Mouse (Mus musculus): ENCODE data around the gene Pde4a. TPM values are rescaled to one million over a fixed set of nuclear protein-coding genes. Genes with fewer than 3 reads are reported as not detected.

The Pde4a gene
- total RNA-seq, 1 experiment: 3.2 TPM

DNA sequence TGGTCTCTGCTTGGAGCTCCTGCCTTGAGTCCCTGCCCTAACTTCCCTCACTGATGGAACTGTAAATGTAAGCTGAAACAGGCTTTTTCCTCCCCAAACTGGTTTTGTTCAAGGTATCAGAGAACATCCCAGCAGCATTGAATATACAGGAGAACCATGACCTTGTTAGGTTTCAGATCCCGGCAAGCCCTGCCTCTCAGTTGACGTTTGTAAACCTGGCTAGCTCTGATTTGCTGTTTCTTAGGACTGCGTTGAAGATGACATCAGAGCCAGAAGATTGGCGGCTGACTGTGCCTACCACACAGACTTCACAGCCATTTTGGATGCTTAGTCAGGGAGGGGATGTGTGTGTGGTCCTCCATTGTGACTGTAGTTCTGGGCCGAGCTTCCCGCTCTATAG is 58.4 kb downstream of the Pde4a start:
- Histone ChIP-seq H3K4me1 (ENCODE audit: control insufficient read depth in 2 of 2, insufficient read depth in 2 of 2, low read length in 2 of 2, poor library complexity in 1 of 2) (peaks cover 4 to 5% of the 10 kb centered on the region in 2 experiments; a peak in 3 of 4 replicates), H3K9me3 (ENCODE audit: control insufficient read depth, insufficient read depth, low read depth, low read length) (no peaks in the 10 kb centered on the region), H3K36me3 (ENCODE audit: control insufficient read depth, insufficient read depth, low read length, poor library complexity, severe bottlenecking) (no peaks in the 10 kb centered on the region), H3K9ac (ENCODE audit: insufficient read depth, low read depth, low read length, poor library complexity, severe bottlenecking) (peak overlapping the region; percentile 76), H3K4me3 (ENCODE audit: insufficient read depth in 1 of 2, low read depth in 1 of 2, low read length in 2 of 2, poor library complexity in 1 of 2, severe bottlenecking in 1 of 2) (peak overlapping the region; percentile 48 to 54), H3K27ac (ENCODE audit: insufficient read depth, low read depth, low read length, poor library complexity, severe bottlenecking) (peak overlapping the region; percentile 95)
- no peak for TF ChIP-seq CHD2 (IDR thresholded peaks at IDR 0.05; ENCODE audit: low read depth, low read length)
- 0 out of 2 replicates have a peak, but pooled peaks have one; percentile 3 for TF ChIP-seq MAFK (IDR thresholded peaks at IDR 0.05; ENCODE audit: insufficient read depth, low read depth, low read length)
- DNase-seq (ENCODE audit: low read depth, low spot score): no peak
- in situ Hi-C loops (cut with MboI; ENCODE audit: low sequenced_read_pairs in 2 of 2, unreplicated experiment in 2 of 2): no loop called here

DNA sequence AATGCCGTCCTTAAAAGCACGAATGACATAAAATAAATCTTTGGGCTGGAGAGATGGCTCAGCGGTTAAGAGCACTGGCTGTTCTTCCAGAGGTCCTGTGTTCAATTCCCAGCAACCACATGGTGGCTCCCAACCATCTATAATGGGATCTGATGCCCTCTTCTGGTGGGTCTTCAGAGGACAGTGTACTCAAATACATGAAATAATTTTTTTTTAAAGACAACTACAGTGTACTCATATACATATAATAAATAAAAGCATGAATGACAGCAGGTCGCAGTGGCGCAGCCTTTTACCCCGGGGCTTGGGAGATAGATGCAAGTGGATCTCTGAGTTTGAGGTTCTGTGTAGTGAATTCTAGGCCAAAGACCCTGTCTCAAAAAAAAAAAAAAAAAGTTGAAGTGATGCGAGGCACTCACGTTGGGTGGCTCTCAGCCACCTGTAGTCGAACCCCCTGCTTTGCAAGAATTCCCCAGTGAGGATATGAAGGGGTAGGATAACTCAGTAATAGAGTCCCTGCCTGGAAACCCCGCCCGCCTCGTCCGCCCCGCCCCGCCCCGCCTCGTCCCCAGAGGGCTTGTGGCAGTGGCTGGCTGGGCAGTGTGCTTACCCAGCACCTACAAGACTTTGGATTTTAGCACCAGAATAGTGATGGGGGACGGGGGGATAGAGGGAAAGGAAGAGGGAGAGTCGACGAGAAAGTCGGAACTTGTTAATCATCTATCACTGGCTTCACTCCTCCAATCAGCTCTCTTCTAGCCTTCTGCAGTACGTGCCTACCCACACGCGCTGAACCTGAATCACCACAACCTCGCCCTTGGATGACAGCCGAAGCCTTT is 59.3 kb downstream of the Pde4a start:
- Histone ChIP-seq H3K27ac (ENCODE audit: insufficient read depth, low read depth, low read length, poor library complexity, severe bottlenecking) (peak overlapping the region; percentile 95), H3K4me3 (ENCODE audit: insufficient read depth in 1 of 2, low read depth in 1 of 2, low read length in 2 of 2, poor library complexity in 1 of 2, severe bottlenecking in 1 of 2) (peak overlapping the region; percentile 54 to 58), H3K9me3 (ENCODE audit: control insufficient read depth, insufficient read depth, low read depth, low read length) (no peaks in the 10 kb centered on the region), H3K9ac (ENCODE audit: insufficient read depth, low read depth, low read length, poor library complexity, severe bottlenecking) (peak overlapping the region; percentile 76), H3K4me1 (ENCODE audit: control insufficient read depth in 2 of 2, insufficient read depth in 2 of 2, low read length in 2 of 2, poor library complexity in 1 of 2) (peaks cover 4 to 7% of the 10 kb centered on the region in 2 experiments; a peak in 3 of 4 replicates), H3K36me3 (ENCODE audit: control insufficient read depth, insufficient read depth, low read length, poor library complexity, severe bottlenecking) (no peaks in the 10 kb centered on the region)
- TF ChIP-seq MAFK (IDR thresholded peaks at IDR 0.05; ENCODE audit: insufficient read depth, low read depth, low read length) (no peak), ZC3H11A (IDR thresholded peaks at IDR 0.05; ENCODE audit: borderline replicate concordance, low read depth, low read length) (no peak), ZNF384 (IDR thresholded peaks at IDR 0.05; ENCODE audit: low read depth, low read length) (peak; percentile 59; the same call in 1 of the 2 replicates), CHD2 (IDR thresholded peaks at IDR 0.05; ENCODE audit: low read depth, low read length) (no peak), HCFC1 (IDR thresholded peaks at IDR 0.05; ENCODE audit: borderline replicate concordance, insufficient read depth, low read length) (no peak)
- in situ Hi-C loops (cut with MboI; ENCODE audit: low sequenced_read_pairs in 2 of 2, unreplicated experiment in 2 of 2): no loop called here
- DNase-seq (ENCODE audit: low read depth, low spot score): no peak

DNA sequence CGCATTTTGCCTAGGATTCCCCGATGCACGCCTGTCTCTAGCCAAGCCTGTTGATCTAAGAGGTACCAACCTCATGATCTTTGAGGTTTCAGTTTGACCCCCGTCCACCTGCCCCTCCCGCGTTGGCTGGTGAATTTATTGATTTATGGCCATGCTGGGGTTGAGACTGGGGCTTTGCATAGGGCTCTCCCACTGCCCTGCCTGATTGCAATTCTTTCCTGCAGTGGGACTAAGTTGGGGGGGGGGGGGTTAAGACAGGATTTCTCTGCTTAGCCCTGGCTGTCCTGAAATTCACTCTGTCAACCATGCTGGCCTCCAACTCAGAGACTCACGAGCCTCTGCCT is 59.9 kb downstream of the Pde4a start:
- TF ChIP-seq HCFC1 (IDR thresholded peaks at IDR 0.05; ENCODE audit: borderline replicate concordance, insufficient read depth, low read length) (no peak), ZNF384 (IDR thresholded peaks at IDR 0.05; ENCODE audit: low read depth, low read length) (no peak), MAFK (IDR thresholded peaks at IDR 0.05; ENCODE audit: insufficient read depth, low read depth, low read length) (no peak), ZC3H11A (IDR thresholded peaks at IDR 0.05; ENCODE audit: borderline replicate concordance, low read depth, low read length) (no peak), CHD2 (IDR thresholded peaks at IDR 0.05; ENCODE audit: low read depth, low read length) (no peak)
- Histone ChIP-seq H3K4me1 (ENCODE audit: control insufficient read depth in 2 of 2, insufficient read depth in 2 of 2, low read length in 2 of 2, poor library complexity in 1 of 2) (peaks cover 4 to 11% of the 10 kb centered on the region in 2 experiments; a peak in 3 of 4 replicates), H3K4me3 (ENCODE audit: insufficient read depth in 1 of 2, low read depth in 1 of 2, low read length in 2 of 2, poor library complexity in 1 of 2, severe bottlenecking in 1 of 2) (peak overlapping the region; percentile 51 to 58), H3K9ac (ENCODE audit: insufficient read depth, low read depth, low read length, poor library complexity, severe bottlenecking) (peak overlapping the region; percentile 57), H3K27ac (ENCODE audit: insufficient read depth, low read depth, low read length, poor library complexity, severe bottlenecking) (peak overlapping the region; percentile 61; the same call in 1 of the 2 replicates), H3K9me3 (ENCODE audit: control insufficient read depth, insufficient read depth, low read depth, low read length) (no peaks in the 10 kb centered on the region), H3K36me3 (ENCODE audit: control insufficient read depth, insufficient read depth, low read length, poor library complexity, severe bottlenecking) (no peaks in the 10 kb centered on the region)
- DNase-seq (ENCODE audit: low read depth, low spot score): no peak
- in situ Hi-C loops (cut with MboI; ENCODE audit: low sequenced_read_pairs in 2 of 2, unreplicated experiment in 2 of 2): no loop called here

DNA sequence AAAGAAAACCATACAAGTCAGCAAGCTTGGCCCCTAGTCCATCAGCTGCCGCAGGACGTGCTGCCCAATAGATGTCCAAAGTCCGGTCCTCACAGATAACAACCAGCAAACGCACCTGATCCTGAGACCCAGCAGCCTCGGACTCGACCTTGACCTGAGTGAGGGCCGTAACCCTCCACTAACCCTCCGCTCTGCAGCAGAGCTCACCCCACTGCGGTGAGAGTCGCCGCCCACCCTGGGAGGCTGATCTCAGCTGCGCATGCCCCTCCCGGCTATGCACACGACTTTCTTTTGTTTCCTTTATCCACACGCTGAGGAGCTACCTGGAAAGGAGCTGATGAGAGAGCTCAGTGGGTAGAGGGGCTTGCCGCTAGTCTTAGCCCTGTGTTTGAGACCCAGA is 61.8 kb downstream of the Pde4a start:
- in situ Hi-C loops (cut with MboI; ENCODE audit: low sequenced_read_pairs in 2 of 2, unreplicated experiment in 2 of 2): no loop called here

More for the DNA sequence above, 61.8 kb downstream of the Pde4a start:
- Histone ChIP-seq H3K27ac (ENCODE audit: insufficient read depth, low read depth, low read length, poor library complexity, severe bottlenecking) (no peak overlapping the region), H3K9ac (ENCODE audit: insufficient read depth, low read depth, low read length, poor library complexity, severe bottlenecking) (no peak overlapping the region), H3K4me1 (ENCODE audit: control insufficient read depth in 2 of 2, insufficient read depth in 2 of 2, low read length in 2 of 2, poor library complexity in 1 of 2) (peaks cover 0 to 22% of the 10 kb centered on the region in 2 experiments; a peak in 3 of 4 replicates), H3K36me3 (ENCODE audit: control insufficient read depth, insufficient read depth, low read length, poor library complexity, severe bottlenecking) (peaks cover 5% of the 10 kb centered on the region; the same call in 1 of the 2 replicates), H3K4me3 (ENCODE audit: insufficient read depth in 1 of 2, low read depth in 1 of 2, low read length in 2 of 2, poor library complexity in 1 of 2, severe bottlenecking in 1 of 2) (peak overlapping the region; percentile 5 to 21; a peak in 1 of 4 replicates), H3K9me3 (ENCODE audit: control insufficient read depth, insufficient read depth, low read depth, low read length) (no peaks in the 10 kb centered on the region)
- TF ChIP-seq ZNF384 (IDR thresholded peaks at IDR 0.05; ENCODE audit: low read depth, low read length): no peak
- TF ChIP-seq MAFK (IDR thresholded peaks at IDR 0.05; ENCODE audit: insufficient read depth, low read depth, low read length): no peak
- no peak for TF ChIP-seq CHD2 (IDR thresholded peaks at IDR 0.05; ENCODE audit: low read depth, low read length)
- no peak for TF ChIP-seq HCFC1 (IDR thresholded peaks at IDR 0.05; ENCODE audit: borderline replicate concordance, insufficient read depth, low read length)
- TF ChIP-seq ZC3H11A (IDR thresholded peaks at IDR 0.05; ENCODE audit: borderline replicate concordance, low read depth, low read length): no peak
- no peak for DNase-seq (ENCODE audit: low read depth, low spot score)

Data from ES-E14 (cell line).